Mouse (Mus musculus) spleen, adult 2 months (tissue): ENCODE measurements around the gene Cnksr3. TPM values are rescaled to one million over a fixed set of nuclear protein-coding genes. Genes with fewer than 3 reads are reported as not detected.

ENCODE experiments used
- DNase-seq, 2 experiments: peaks; one replicate each; pipeline versions ENCODE4 v3.0.0 to v3.0.0-alpha.2; 2012 to 2021; ENCODE audit warnings: low spot score in 2 of 2, low read depth in 1 of 2
- H3K27ac ChIP-seq: fragments of 200-500 bp; 2 replicates; pipeline ENCODE4 v1.5.1; 2012; ENCODE audit warnings: low read length, inconsistent platforms; ENCODE audit not compliant: insufficient read depth
- H3K27me3 ChIP-seq: fragments of 200-500 bp; 2 replicates; pipeline ENCODE4 v1.6.1; 2012; ENCODE audit warnings: mild to moderate bottlenecking, moderate library complexity, low read length, inconsistent platforms; ENCODE audit not compliant: control insufficient read depth, insufficient read depth
- H3K36me3 ChIP-seq: fragments of 200-500 bp; 2 replicates; pipeline ENCODE4 v1.6.1; 2012; ENCODE audit warnings: mild to moderate bottlenecking, low read length, inconsistent platforms; ENCODE audit not compliant: control insufficient read depth, insufficient read depth
- H3K4me1 ChIP-seq: fragments of 200-500 bp; 2 replicates; pipeline ENCODE4 v1.6.1; 2011; ENCODE audit warnings: inconsistent platforms; ENCODE audit not compliant: control insufficient read depth, insufficient read depth, insufficient read length
- H3K4me3 ChIP-seq: fragments of 200-500 bp; 2 replicates; pipeline ENCODE4 v1.5.1; 2011; ENCODE audit warnings: mild to moderate bottlenecking, inconsistent platforms; ENCODE audit not compliant: insufficient read depth, insufficient read length; ENCODE audit errors: extremely low read depth
- CTCF ChIP-seq: fragments of 200-500 bp; IDR thresholded peaks from 2 replicates; pipeline ENCODE4 v1.5.1; 2011; ENCODE audit warnings: mild to moderate bottlenecking, inconsistent platforms; ENCODE audit not compliant: insufficient read depth, insufficient read length, insufficient replicate concordance; ENCODE audit errors: extremely low read depth
- POLR2A ChIP-seq: fragments of 200-500 bp; IDR thresholded peaks from 2 replicates; pipeline ENCODE4 v1.6.1; 2011; ENCODE audit warnings: low read depth, low read length, inconsistent platforms
- WGBS: fragments of 180-500 bp; shearing (Covaris S2); methylation state at CpG from one replicate; pipeline ENCODE4 v1.1.7; 2018; 5-methylcytosine and 5-hydroxymethylcytosine counted together
- polyA plus RNA-seq: library from polyadenylated mRNA; depleted of rRNA; stranded (reverse); fragments of >200 nt; gene quantifications from 2 replicates; pipeline ENCODE4 v1.2.3, GENCODE M21; 2012

Gene Cnksr3
- polyA plus RNA-seq, 1 experiment, result 5.8 TPM

DNA sequence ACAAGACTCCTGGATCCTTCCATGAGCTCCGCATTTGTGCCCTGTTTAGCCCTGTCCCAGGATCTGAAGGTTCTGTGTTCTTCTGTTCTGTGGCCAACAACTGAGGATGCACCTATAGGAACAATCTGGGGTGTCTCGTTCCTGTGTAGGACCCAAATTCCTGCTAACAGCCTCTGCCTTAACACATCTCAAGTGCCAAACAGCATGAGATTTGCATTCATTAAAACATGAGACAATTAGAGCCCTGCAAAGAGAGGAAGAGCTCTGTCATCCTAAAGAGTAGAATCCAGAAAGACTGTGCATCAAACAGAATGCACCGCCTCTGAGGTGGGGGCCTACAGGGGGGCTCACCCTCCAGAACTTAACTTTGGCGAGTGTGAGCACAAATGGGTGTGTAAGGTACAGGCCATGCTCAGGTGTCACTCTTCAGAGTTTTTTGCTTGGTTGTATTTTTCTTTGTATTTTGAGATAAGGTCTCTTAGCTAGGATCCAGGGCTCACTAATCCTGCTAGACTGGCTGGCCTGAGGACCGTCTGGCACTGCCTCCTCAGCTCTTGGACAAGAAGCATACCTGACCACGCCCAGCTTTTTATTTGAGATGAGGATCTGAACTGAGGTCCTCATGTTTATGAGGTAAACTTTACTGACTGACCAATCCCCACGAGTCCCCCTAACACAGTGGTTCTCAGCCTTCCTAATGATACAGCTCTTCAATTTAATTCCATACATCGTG is 15.2 kb downstream of the Cnksr3 start:
- no peak for TF ChIP-seq CTCF
- no peak for TF ChIP-seq POLR2A
- no peaks in the 10 kb centered on the region for H3K27me3 ChIP-seq
- WGBS, result 91% methylated on average over 8 of the region's 8 CpGs
- H3K4me3 ChIP-seq, result no peak overlapping the region
- H3K4me1 ChIP-seq, result no peaks in the 10 kb centered on the region
- DNase-seq, result no peak
- no peak overlapping the region for H3K27ac ChIP-seq
- no peaks in the 10 kb centered on the region for H3K36me3 ChIP-seq

DNA sequence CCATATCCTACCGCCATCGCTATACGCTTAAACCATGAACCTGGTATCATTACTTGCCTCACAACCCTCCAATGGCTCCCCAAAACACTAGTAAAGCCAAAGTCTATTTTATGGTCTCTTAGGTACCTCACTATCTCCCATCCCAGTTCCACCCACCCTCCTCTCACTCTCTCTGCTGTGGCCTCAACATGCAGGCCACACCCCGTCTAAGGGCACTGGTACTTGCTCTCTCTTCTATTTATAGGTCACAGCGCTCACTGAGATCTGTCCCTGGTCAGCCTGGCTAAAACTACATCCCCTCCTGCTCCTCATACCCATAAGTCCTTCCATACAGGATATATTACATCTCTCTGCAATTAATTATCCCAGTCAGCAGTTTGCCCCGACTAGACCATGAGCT is 16.1 kb downstream of the Cnksr3 start:
- H3K4me1 ChIP-seq, result no peaks in the 10 kb centered on the region
- no peak for DNase-seq
- 80% methylated on average over 6 of the region's 6 CpGs for WGBS
- TF ChIP-seq POLR2A, result no peak
- no peak for TF ChIP-seq CTCF
- no peaks in the 10 kb centered on the region for H3K36me3 ChIP-seq
- H3K27ac ChIP-seq, result no peak overlapping the region
- no peaks in the 10 kb centered on the region for H3K27me3 ChIP-seq
- no peak overlapping the region for H3K4me3 ChIP-seq

DNA sequence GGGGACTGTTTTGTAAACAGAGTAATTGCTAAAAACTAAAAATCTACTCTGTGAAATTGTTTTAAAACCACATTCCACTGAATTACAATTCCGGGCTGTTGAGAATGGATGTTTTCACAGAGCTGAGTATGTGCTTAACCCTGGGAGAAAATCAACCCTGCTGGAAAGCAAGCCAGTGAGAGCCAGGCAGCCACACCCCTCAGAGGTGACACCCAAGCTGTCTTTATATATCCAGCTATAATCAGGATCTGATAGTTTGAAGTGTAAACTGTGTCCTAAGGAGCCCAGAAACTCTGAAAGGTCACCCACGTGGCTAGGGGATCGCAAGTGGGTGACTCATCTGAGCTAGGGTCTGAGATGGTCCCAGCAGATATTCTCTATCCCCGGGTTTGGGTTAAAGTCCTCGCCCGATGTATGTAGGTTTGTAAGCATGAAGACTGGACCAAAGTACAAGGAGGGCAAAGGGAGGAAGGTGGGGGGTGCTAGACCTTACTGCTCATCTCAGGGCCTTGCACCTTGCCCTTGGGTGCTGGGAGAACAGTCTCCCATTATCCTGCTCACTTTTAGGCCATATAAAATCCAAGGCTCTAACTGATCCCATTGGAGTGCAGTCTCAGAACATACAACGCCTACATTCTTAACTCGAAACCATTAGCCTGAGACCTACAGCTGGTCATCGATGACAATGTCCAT is 20.2 kb downstream of the Cnksr3 start:
- WGBS, result 93% methylated on average over 9 of the region's 9 CpGs
- TF ChIP-seq CTCF (no peak), POLR2A (no peak)

DNA sequence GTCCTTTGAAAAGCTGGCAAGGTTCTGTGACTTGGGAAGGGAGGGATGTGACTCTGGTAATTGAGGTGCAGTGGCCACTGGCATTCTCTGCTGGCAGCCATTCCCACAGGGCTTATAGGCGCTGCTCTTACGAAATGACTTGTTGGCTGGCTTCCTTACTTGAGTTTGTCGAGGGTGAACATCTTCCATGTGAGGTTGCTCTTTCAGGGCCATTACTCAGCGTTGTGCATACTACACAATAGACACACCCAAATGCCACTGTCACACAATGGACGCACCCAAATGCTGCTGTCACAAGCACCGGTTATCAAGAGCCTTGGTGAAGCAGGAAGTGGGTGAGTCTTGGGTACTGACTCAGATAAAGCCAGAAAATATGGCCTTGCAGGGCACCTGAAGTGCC is 22.8 kb downstream of the Cnksr3 start:
- WGBS, result 51% methylated on average over 6 of the region's 6 CpGs
- H3K36me3 ChIP-seq, result no peaks in the 10 kb centered on the region
- no peaks in the 10 kb centered on the region for H3K27me3 ChIP-seq
- TF ChIP-seq POLR2A (no peak), CTCF (no peak)
- no peak for DNase-seq
- no peak overlapping the region for H3K27ac ChIP-seq
- H3K4me3 ChIP-seq, result no peak overlapping the region
- peaks cover 5% of the 10 kb centered on the region; the same call in 1 of the 2 replicates for H3K4me1 ChIP-seq

More for the DNA sequence above, 20.2 kb downstream of the Cnksr3 start:
- Histone ChIP-seq H3K4me3 (no peak overlapping the region), H3K36me3 (no peaks in the 10 kb centered on the region), H3K27ac (no peak overlapping the region), H3K27me3 (no peaks in the 10 kb centered on the region), H3K4me1 (peaks cover 5% of the 10 kb centered on the region; the same call in 1 of the 2 replicates)
- no peak for DNase-seq

DNA sequence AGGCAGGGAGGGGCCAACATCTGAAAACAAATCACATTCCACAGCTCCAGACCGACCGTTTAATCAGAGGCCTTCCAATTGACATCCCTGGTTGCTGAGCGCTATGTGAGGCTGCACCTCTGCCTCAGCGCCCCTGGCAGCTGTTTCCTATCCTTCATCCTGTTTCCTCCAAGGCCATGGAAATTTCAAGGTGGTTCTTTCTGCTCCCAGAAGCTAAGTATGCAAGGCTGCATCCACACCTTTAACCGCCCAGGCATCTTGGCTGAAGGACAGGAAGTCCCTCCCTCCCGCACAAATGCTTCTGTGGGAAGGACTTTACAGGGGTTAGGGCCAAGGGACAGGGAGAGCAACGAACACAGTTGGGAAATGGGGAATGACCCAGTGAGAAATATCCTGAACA is 24.2 kb downstream of the Cnksr3 start:
- no peak for DNase-seq
- Histone ChIP-seq H3K4me3 (no peak overlapping the region), H3K36me3 (no peaks in the 10 kb centered on the region), H3K27ac (no peak overlapping the region), H3K4me1 (peaks cover 10% of the 10 kb centered on the region; the same call in 1 of the 2 replicates), H3K27me3 (no peaks in the 10 kb centered on the region)
- 81% methylated on average over 7 of the region's 7 CpGs for WGBS
- no peak for TF ChIP-seq CTCF
- no peak for TF ChIP-seq POLR2A

DNA sequence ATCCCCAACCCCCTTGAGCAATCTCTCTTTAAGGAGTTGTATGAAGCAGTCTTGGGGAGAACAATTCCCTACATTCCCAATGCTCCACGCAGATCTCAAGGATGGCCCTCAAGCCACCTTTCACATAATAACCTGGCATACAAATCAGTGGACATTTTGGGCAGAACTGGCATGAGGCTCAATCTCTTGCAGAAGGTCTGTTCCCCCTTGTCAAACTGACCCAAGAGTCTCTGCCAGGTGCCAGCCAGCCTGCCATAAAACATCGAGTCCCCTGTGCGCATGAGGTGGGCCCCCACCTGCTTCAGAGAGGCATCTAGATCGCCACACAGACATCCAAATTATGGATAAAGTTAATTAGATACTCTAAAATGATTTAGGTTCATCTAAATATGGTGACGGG is 25.0 kb downstream of the Cnksr3 start:
- no peak for TF ChIP-seq POLR2A
- no peak for TF ChIP-seq CTCF
- Histone ChIP-seq H3K36me3 (no peaks in the 10 kb centered on the region), H3K4me3 (no peak overlapping the region), H3K4me1 (peaks cover 11% of the 10 kb centered on the region; the same call in 1 of the 2 replicates), H3K27me3 (no peaks in the 10 kb centered on the region), H3K27ac (no peak overlapping the region)
- WGBS, result 95% methylated on average over 5 of the region's 5 CpGs
- DNase-seq, result no peak

DNA sequence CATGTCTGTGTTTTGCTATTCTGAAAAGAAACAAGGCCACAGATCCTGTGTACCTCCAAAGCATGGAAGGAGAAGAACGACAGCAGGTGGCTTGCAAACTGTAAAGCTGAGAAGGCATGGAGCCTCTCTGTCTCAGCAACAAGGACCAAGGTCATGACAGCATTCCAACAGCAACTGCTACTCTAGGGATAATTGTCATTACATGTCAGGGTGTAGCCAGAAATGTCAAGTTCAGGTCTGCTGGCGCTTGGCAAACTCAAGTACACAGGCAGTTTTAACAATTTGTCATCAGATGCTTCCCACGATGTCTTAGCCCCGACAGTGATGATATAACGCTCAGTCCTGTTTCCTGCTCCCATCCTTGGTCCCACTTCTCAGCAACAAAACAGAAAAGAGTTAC is 26.0 kb downstream of the Cnksr3 start:
- Histone ChIP-seq H3K36me3 (no peaks in the 10 kb centered on the region), H3K4me3 (no peak overlapping the region), H3K27ac (no peak overlapping the region), H3K27me3 (no peaks in the 10 kb centered on the region), H3K4me1 (peaks cover 11% of the 10 kb centered on the region; the same call in 1 of the 2 replicates)
- no peak for DNase-seq
- WGBS, result 87% methylated on average over 5 of the region's 5 CpGs
- TF ChIP-seq CTCF (no peak), POLR2A (no peak)
